Mouse (Mus musculus): ENCODE results near the gene Zmynd8. TPM values are rescaled to one million over a fixed set of nuclear protein-coding genes. Genes with fewer than 3 reads are reported as not detected.
A peak's percentile ranks its signal among the peaks of the same experiment; 100 is the strongest.

Gene Zmynd8
- polyA plus RNA-seq, 1 experiment: 29.0 TPM

GRCm38 (mm10) chr2:165785312-165786036 is 113.3 kb downstream of the Zmynd8 start:
- Histone ChIP-seq H3K4me3 (ENCODE audit: insufficient read depth, low read depth, low read length) (no peak overlapping the region), H3K27ac (ENCODE audit: insufficient read depth, low read depth, low read length) (no peak overlapping the region), H3K36me3 (ENCODE audit: control insufficient read depth, insufficient read depth, low read length) (no peaks in the 10 kb centered on the region), H3K27me3 (replicated peaks; ENCODE audit: control insufficient read depth, insufficient read depth, low read length) (no peaks in the 10 kb centered on the region), H3K4me1 (ENCODE audit: control insufficient read depth, insufficient read depth, low read length) (peaks cover 4% of the 10 kb centered on the region; the same call in 1 of the 2 replicates)
- no peak for DNase-seq
- TF ChIP-seq POLR2A (IDR thresholded peaks at IDR 0.05; ENCODE audit: low read depth, low read length): no peak
- 88% methylated on average over 20 of the region's 20 CpGs for WGBS

GRCm38 (mm10) chr2:165782324-165782723 is 116.5 kb downstream of the Zmynd8 start:
- no peaks in the 10 kb centered on the region for H3K36me3 ChIP-seq (ENCODE audit: control insufficient read depth, insufficient read depth, low read length)
- no peaks in the 10 kb centered on the region for H3K4me1 ChIP-seq (ENCODE audit: control insufficient read depth, insufficient read depth, low read length)
- WGBS: 24% methylated on average over 5 of the region's 5 CpGs
- H3K27ac ChIP-seq (ENCODE audit: insufficient read depth, low read depth, low read length): no peak overlapping the region
- H3K27me3 ChIP-seq (replicated peaks; ENCODE audit: control insufficient read depth, insufficient read depth, low read length): no peaks in the 10 kb centered on the region
- DNase-seq: peak; percentile 75
- TF ChIP-seq POLR2A (IDR thresholded peaks at IDR 0.05; ENCODE audit: low read depth, low read length) (no peak), CTCF (conservative IDR thresholded peaks at IDR 0.05; ENCODE audit: insufficient read depth, insufficient read length, low read depth, low read length) (peak; percentile 96)
- H3K4me3 ChIP-seq (ENCODE audit: insufficient read depth, low read depth, low read length): no peak overlapping the region

GRCm38 (mm10) chr2:165778927-165779326 is 119.9 kb downstream of the Zmynd8 start:
- WGBS: 17% methylated on average over 6 of the region's 6 CpGs
- no peaks in the 10 kb centered on the region for H3K27me3 ChIP-seq (replicated peaks; ENCODE audit: control insufficient read depth, insufficient read depth, low read length)
- H3K4me3 ChIP-seq (ENCODE audit: insufficient read depth, low read depth, low read length): no peak overlapping the region
- TF ChIP-seq POLR2A (IDR thresholded peaks at IDR 0.05; ENCODE audit: low read depth, low read length) (no peak), CTCF (conservative IDR thresholded peaks at IDR 0.05; ENCODE audit: insufficient read depth, insufficient read length, low read depth, low read length) (peak; percentile 97)
- no peaks in the 10 kb centered on the region for H3K4me1 ChIP-seq (ENCODE audit: control insufficient read depth, insufficient read depth, low read length)
- DNase-seq: peak; percentile 81
- no peaks in the 10 kb centered on the region for H3K36me3 ChIP-seq (ENCODE audit: control insufficient read depth, insufficient read depth, low read length)
- H3K27ac ChIP-seq (ENCODE audit: insufficient read depth, low read depth, low read length): no peak overlapping the region

- DNase-seq: no peak
- Histone ChIP-seq H3K36me3 (ENCODE audit: control insufficient read depth, insufficient read depth, low read length) (no peaks in the 10 kb centered on the region), H3K4me3 (ENCODE audit: insufficient read depth, low read depth, low read length) (no peak overlapping the region), H3K27me3 (replicated peaks; ENCODE audit: control insufficient read depth, insufficient read depth, low read length) (no peaks in the 10 kb centered on the region), H3K27ac (ENCODE audit: insufficient read depth, low read depth, low read length) (no peak overlapping the region), H3K4me1 (ENCODE audit: control insufficient read depth, insufficient read depth, low read length) (no peaks in the 10 kb centered on the region)
- WGBS: 62% methylated on average over 8 of the region's 10 CpGs
- no peak for TF ChIP-seq CTCF (conservative IDR thresholded peaks at IDR 0.05; ENCODE audit: insufficient read depth, insufficient read length, low read depth, low read length)
- no peak for TF ChIP-seq POLR2A (IDR thresholded peaks at IDR 0.05; ENCODE audit: low read depth, low read length)
These were observed 129.4 kb downstream of the Zmynd8 start for GRCm38 (mm10) chr2:165769375-165769948.

GRCm38 (mm10) chr2:165768805-165769358 is 129.9 kb downstream of the Zmynd8 start:
- H3K4me3 ChIP-seq (ENCODE audit: insufficient read depth, low read depth, low read length): no peak overlapping the region
- H3K4me1 ChIP-seq (ENCODE audit: control insufficient read depth, insufficient read depth, low read length): no peaks in the 10 kb centered on the region
- H3K36me3 ChIP-seq (ENCODE audit: control insufficient read depth, insufficient read depth, low read length): no peaks in the 10 kb centered on the region
- 47% methylated on average over 11 of the region's 11 CpGs for WGBS
- DNase-seq: no peak
- no peak overlapping the region for H3K27ac ChIP-seq (ENCODE audit: insufficient read depth, low read depth, low read length)
- no peaks in the 10 kb centered on the region for H3K27me3 ChIP-seq (replicated peaks; ENCODE audit: control insufficient read depth, insufficient read depth, low read length)
- TF ChIP-seq CTCF (conservative IDR thresholded peaks at IDR 0.05; ENCODE audit: insufficient read depth, insufficient read length, low read depth, low read length): no peak

- no peaks in the 10 kb centered on the region for H3K4me1 ChIP-seq (ENCODE audit: control insufficient read depth, insufficient read depth, low read length)
- no peak for DNase-seq
- H3K27ac ChIP-seq (ENCODE audit: insufficient read depth, low read depth, low read length): no peak overlapping the region
- 44% methylated on average over 13 of the region's 13 CpGs for WGBS
- H3K36me3 ChIP-seq (ENCODE audit: control insufficient read depth, insufficient read depth, low read length): no peaks in the 10 kb centered on the region
- H3K27me3 ChIP-seq (replicated peaks; ENCODE audit: control insufficient read depth, insufficient read depth, low read length): no peaks in the 10 kb centered on the region
- no peak overlapping the region for H3K4me3 ChIP-seq (ENCODE audit: insufficient read depth, low read depth, low read length)
- TF ChIP-seq POLR2A (IDR thresholded peaks at IDR 0.05; ENCODE audit: low read depth, low read length) (no peak), CTCF (conservative IDR thresholded peaks at IDR 0.05; ENCODE audit: insufficient read depth, insufficient read length, low read depth, low read length) (no peak)
These were observed 139.3 kb downstream of the Zmynd8 start for GRCm38 (mm10) chr2:165759421-165759985.

- TF ChIP-seq CTCF (conservative IDR thresholded peaks at IDR 0.05; ENCODE audit: insufficient read depth, insufficient read length, low read depth, low read length): no peak
- no peak for TF ChIP-seq POLR2A (IDR thresholded peaks at IDR 0.05; ENCODE audit: low read depth, low read length)
- no peaks in the 10 kb centered on the region for H3K4me1 ChIP-seq (ENCODE audit: control insufficient read depth, insufficient read depth, low read length)
- DNase-seq: no peak
- H3K27ac ChIP-seq (ENCODE audit: insufficient read depth, low read depth, low read length): no peak overlapping the region
- 31% methylated on average over 5 of the region's 5 CpGs for WGBS
- H3K36me3 ChIP-seq (ENCODE audit: control insufficient read depth, insufficient read depth, low read length): no peaks in the 10 kb centered on the region
- no peaks in the 10 kb centered on the region for H3K27me3 ChIP-seq (replicated peaks; ENCODE audit: control insufficient read depth, insufficient read depth, low read length)
- no peak overlapping the region for H3K4me3 ChIP-seq (ENCODE audit: insufficient read depth, low read depth, low read length)
These were observed 140.3 kb downstream of the Zmynd8 start for GRCm38 (mm10) chr2:165758534-165758933.
